Mouse (Mus musculus) cerebellum, adult 2 months (tissue): ENCODE results near the gene Igsf8.

Experiments
- CTCF ChIP-seq: fragments of 200-500 bp; IDR thresholded peaks from 2 replicates; pipeline ENCODE4 v1.5.1; 2011; ENCODE audit warnings: low read depth, mild to moderate bottlenecking, control low read depth, low read length, moderate library complexity, borderline replicate concordance; ENCODE audit not compliant: insufficient read depth
- POLR2A ChIP-seq: fragments of 200-500 bp; IDR thresholded peaks from 2 replicates; pipeline ENCODE4 v1.6.1; 2011; ENCODE audit warnings: low read length, control low read depth, borderline replicate concordance; ENCODE audit not compliant: insufficient read depth

- TF ChIP-seq CTCF: no peak
- no peak for TF ChIP-seq POLR2A
These were observed 38.1 kb downstream of the Igsf8 start for GRCm38 (mm10) chr1:172299528-172299927.
